Mouse (Mus musculus) liver, embryonic 12.5 days (tissue): ENCODE data around the gene Ccdc83. TPM values are rescaled to one million over a fixed set of nuclear protein-coding genes. Genes with fewer than 3 reads are reported as not detected.

Experiments
- ATAC-seq: fragments of 200-750 bp; cut with Nextera tagmentation; 2 replicates; pipeline ENCODE4 v1.8.0; 2017; ENCODE audit warnings: moderate number of reproducible peaks, mild to moderate bottlenecking, moderate library complexity
- H3K27ac ChIP-seq: fragments of 300-500 bp; sonication (generic); 2 replicates; pipeline ENCODE4 v1.5.1; 2016; ENCODE audit warnings: mild to moderate bottlenecking
- H3K27me3 ChIP-seq: fragments of 300-500 bp; sonication (generic); replicated peaks from 2 replicates; pipeline ENCODE4 v1.6.1; 2016; ENCODE audit warnings: mild to moderate bottlenecking, moderate library complexity
- H3K36me3 ChIP-seq: fragments of 300-500 bp; sonication (generic); 2 replicates; pipeline ENCODE4 v1.6.1; 2016; ENCODE audit warnings: mild to moderate bottlenecking, moderate library complexity
- H3K4me1 ChIP-seq: fragments of 300-500 bp; sonication (generic); 2 replicates; pipeline ENCODE4 v1.6.1; 2016
- H3K4me2 ChIP-seq: fragments of 300-500 bp; sonication (generic); 2 replicates; pipeline ENCODE4 v1.6.1; 2016; ENCODE audit warnings: mild to moderate bottlenecking, moderate library complexity
- H3K4me3 ChIP-seq: fragments of 300-500 bp; sonication (generic); 2 replicates; pipeline ENCODE4 v1.5.1; 2016; ENCODE audit warnings: mild to moderate bottlenecking, moderate library complexity
- H3K9ac ChIP-seq: fragments of 300-500 bp; sonication (generic); 2 replicates; pipeline ENCODE4 v1.6.1; 2016; ENCODE audit warnings: mild to moderate bottlenecking, moderate library complexity
- H3K9me3 ChIP-seq: fragments of 300-500 bp; sonication (generic); replicated peaks from 2 replicates; pipeline ENCODE4 v1.6.1; 2016; ENCODE audit warnings: mild to moderate bottlenecking, moderate library complexity
- WGBS: fragments of 180-500 bp; shearing (Covaris S2); methylation state at CpG from one replicate; pipeline ENCODE4 v1.1.7; 2016; ENCODE audit not compliant: insufficient replicate concordance; 5-methylcytosine and 5-hydroxymethylcytosine counted together
- polyA plus RNA-seq: library from polyadenylated mRNA; unstranded; fragments of >200 nt; fragmentation: Nextera tagmentation; extraction: Ambion mirVana; gene quantifications from 2 replicates; pipeline ENCODE4 v1.2.1, GENCODE M21; 2016

Ccdc83 gene
- polyA plus RNA-seq: not detected in 2 replicates

DNA sequence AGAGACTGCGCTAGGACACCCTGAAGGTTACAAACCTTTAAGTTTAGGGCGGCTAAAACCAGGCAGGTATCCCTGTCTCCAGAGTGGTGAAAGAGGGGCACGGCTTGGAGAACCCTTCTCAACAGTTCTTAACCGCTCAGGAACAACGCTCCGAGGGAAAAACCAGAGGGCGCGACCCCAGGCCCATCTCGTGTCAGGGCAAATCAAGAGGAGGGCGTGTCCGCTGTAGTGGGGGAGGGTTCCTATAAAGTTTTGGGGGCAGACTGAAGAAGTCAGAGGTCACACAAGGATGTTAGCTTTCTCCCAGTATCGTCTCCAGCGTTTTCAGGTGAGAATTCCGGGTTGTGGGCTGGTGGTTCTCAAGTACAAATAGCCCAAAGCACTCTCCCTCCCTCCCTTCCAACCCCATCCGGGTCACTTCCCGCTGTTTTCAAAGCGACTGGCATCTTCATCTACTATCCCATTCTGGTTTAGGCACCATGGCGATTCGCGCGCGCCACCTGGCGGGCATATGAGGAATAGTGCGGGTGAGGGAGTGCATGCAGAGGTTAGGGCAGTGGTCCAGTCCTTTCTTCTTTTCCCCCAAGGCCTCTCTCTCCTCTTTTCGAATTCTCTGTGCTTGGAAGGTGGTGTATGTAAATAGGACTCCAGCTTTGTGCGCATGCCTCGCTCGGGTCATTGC lies at the start of gene Ccdc83:
Gene Ccdc83 (minus strand): TSS at position 489 of the 682 bp plus-strand sequence.
- H3K4me3 ChIP-seq: peak within 1 kb of the TSS; percentile 16
- H3K4me1 ChIP-seq: peaks cover 5% of the 10 kb centered on the region; the same call in 1 of the 2 replicates
- H3K9me3 ChIP-seq: no peaks in the 10 kb centered on the region
- H3K9ac ChIP-seq: no peak within 1 kb of the TSS
- H3K27me3 ChIP-seq: no peaks in the 10 kb centered on the region
- H3K36me3 ChIP-seq: no peaks in the 10 kb centered on the region
- peak; percentile 66 for ATAC-seq
- WGBS: 6% methylated on average over 28 of the region's 28 CpGs
- peak within 1 kb of the TSS; percentile 59 for H3K4me2 ChIP-seq
- no peak within 1 kb of the TSS for H3K27ac ChIP-seq

DNA sequence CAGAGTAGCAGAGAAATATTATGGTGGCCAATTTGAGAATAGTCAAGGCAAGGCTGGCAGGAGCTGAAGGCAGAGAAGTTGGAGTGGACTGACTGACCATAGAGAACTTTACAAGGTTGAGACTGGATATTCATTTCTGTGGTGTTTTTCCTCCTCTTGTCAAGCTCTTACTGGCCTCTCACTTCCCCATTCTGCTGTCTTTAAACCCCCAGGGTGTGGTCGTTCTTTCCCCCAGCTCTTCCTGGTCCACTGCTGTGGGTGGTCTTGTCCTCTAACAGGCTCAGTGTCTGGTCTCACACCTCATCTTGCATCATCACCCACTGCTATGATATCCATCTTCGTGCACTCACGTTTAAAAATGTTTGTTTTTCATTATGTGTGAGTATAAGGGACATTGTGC lies 47.8 kb upstream of the Ccdc83 start:
- H3K9me3 ChIP-seq: no peaks in the 10 kb centered on the region
- no peaks in the 10 kb centered on the region for H3K4me1 ChIP-seq
- no peak for ATAC-seq
- no peak overlapping the region for H3K4me2 ChIP-seq
- no peak overlapping the region for H3K4me3 ChIP-seq
- no peak overlapping the region for H3K27ac ChIP-seq
- H3K27me3 ChIP-seq: no peaks in the 10 kb centered on the region
- 15% methylated on average over 3 of the region's 3 CpGs for WGBS
- no peak overlapping the region for H3K9ac ChIP-seq
- no peaks in the 10 kb centered on the region for H3K36me3 ChIP-seq

GRCm38 (mm10) chr7:90312151-90312883 lies 46.7 kb upstream of the Ccdc83 start:
- Histone ChIP-seq H3K9ac (no peak overlapping the region), H3K9me3 (no peaks in the 10 kb centered on the region), H3K36me3 (no peaks in the 10 kb centered on the region), H3K27ac (no peak overlapping the region), H3K4me3 (no peak overlapping the region), H3K4me1 (no peaks in the 10 kb centered on the region), H3K4me2 (no peak overlapping the region), H3K27me3 (no peaks in the 10 kb centered on the region)
- 41% methylated on average over 7 of the region's 7 CpGs for WGBS
- ATAC-seq: no peak

DNA sequence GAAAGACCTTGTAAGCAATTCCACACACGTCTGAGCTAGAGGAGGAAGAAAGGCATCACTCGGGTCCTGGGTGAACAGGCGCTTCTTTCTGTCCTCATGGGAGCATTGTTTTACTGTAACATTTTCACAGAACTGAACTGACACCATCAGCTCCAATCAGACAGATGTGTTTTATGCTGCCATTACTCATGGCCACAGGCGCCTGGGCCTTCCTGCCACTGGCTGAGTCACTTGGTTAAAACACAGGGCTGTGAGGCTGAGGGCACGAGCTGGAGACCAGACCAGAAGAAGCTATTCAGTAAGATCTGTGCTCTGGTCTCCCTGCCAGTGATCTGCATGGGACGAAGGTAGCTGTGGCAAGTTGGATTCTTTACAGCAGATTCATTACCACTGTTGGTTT lies 42.4 kb upstream of the Ccdc83 start:
- Histone ChIP-seq H3K36me3 (no peaks in the 10 kb centered on the region), H3K27ac (no peak overlapping the region), H3K9ac (no peak overlapping the region), H3K27me3 (peaks cover 22% of the 10 kb centered on the region), H3K4me1 (no peaks in the 10 kb centered on the region), H3K9me3 (no peaks in the 10 kb centered on the region), H3K4me2 (no peak overlapping the region), H3K4me3 (no peak overlapping the region)
- WGBS: 59% methylated on average over 6 of the region's 6 CpGs
- no peak for ATAC-seq

DNA sequence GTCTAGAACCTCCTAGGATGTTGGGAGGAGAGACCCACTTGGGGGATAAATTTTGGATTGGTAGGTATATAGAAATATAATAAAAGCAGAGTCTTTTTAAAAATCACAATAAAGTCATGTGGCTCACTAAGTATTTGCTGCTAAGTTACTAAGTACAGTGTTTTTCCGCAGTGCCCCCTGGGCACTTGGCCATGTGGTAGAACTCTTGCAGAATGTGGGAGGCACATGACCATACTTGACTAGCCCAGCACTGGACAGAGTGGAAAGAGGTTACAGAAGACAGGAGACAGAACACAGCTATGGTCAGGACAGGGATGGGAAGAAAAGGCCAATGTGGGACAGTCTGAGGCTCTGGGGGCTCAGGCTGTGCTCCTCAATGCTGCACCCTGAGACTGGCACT lies 41.4 kb upstream of the Ccdc83 start:
- Histone ChIP-seq H3K36me3 (no peaks in the 10 kb centered on the region), H3K4me1 (0 out of 2 replicates have a peak, but pooled peaks cover 7% of the 10 kb centered on the region), H3K4me3 (no peak overlapping the region), H3K9me3 (no peaks in the 10 kb centered on the region), H3K9ac (no peak overlapping the region), H3K27ac (no peak overlapping the region), H3K4me2 (no peak overlapping the region), H3K27me3 (peaks cover 33% of the 10 kb centered on the region)
- no peak for ATAC-seq
- 84% methylated on average over 1 of the region's 1 CpGs for WGBS

GRCm38 (mm10) chr7:90306079-90306478 lies 40.5 kb upstream of the Ccdc83 start:
- 41% methylated on average over 3 of the region's 3 CpGs for WGBS
- ATAC-seq: no peak
- no peaks in the 10 kb centered on the region for H3K9me3 ChIP-seq
- H3K4me1 ChIP-seq: 0 out of 2 replicates have a peak, but pooled peaks cover 7% of the 10 kb centered on the region
- H3K4me3 ChIP-seq: no peak overlapping the region
- peaks cover 40% of the 10 kb centered on the region for H3K27me3 ChIP-seq
- H3K36me3 ChIP-seq: no peaks in the 10 kb centered on the region
- no peak overlapping the region for H3K27ac ChIP-seq
- H3K9ac ChIP-seq: no peak overlapping the region
- no peak overlapping the region for H3K4me2 ChIP-seq

DNA sequence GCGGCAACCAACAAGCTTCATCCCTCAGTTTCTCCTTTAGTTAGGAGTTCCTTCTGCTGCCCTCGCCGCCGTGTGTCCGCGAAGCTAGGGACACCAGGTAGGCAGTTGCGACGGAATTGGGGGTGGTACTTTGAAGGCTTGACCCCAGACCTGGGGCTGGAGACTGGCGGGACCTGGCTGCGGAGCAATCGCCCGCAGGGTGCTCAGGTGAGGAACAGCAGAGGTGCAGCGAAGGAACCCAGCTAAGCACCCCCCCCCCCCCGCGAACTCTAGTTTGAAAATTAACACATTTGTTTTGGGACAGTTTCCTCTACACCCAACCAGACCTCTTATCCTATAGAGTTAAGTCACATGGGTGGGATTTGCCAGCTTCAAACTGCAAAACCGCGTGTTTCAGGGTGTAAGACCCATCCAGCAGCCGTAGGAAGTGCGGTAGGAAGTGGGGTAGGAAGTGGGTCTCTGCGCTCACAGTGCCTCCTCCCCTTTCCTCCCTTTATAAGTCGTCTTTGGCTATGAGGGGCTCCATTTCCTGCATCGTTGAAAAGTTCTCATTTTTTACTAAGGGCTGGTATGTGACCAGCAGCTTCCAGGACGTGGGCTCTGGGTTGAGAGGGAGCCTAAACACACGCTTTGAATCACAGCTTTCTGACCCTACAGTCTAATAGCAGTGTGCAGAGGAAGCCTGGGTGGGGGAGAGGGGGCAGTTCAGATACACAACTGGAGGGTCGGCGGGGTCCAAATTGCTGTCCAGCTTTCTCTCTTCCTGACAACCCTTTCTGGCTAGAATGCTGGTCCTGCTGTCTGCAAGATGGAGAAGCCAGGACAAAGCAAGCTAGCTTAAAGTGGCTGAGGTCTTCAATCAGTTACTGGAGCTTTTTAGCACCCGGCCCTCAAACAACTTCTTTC lies 37.3 kb upstream of the Ccdc83 start:
- WGBS: 3% methylated on average over 27 of the region's 27 CpGs
- no peaks in the 10 kb centered on the region for H3K9me3 ChIP-seq
- no peak overlapping the region for H3K27ac ChIP-seq

DNA sequence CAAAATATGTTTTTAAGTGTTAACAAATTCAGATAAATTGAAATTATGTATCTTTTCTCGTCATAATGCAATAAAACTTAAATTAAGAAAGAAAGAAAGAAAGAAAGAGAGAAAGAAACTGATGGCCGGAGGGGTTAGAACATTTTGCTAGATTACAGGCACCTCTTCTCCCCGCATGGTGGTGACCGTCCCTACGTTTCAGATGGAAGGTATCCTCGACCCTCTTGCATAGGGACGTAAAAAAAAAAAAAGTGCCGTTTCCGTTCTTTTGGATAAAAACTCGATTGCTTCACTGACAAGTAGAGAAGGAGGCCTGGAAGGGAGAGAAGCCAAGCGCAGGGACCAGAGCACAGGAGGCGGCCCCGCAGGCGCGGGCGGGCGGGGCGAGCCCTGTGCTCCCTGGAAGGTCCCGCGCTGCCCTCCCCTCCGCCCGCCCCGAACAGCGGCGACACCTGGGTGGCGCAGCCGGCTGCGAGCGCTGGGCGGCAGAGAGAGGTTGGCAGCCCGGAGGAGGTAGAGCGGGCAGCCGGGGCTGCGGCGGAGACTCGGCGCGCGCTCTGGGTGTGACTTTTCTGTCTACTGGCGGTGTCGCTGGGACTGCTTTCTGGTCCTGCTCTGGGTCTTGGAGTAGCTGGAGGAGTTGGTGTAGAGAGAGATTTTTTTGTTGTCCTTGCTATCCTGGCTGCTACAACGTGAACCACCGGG lies 36.5 kb upstream of the Ccdc83 start, which contains the start of gene Sytl2:
Gene Sytl2 (plus strand): TSS at position 311 of the 705 bp plus-strand sequence.
- no peaks in the 10 kb centered on the region for H3K36me3 ChIP-seq
- WGBS: 2% methylated on average over 41 of the region's 43 CpGs
- no peak for ATAC-seq
- H3K27ac ChIP-seq: no peak within 1 kb of the TSS
- H3K9me3 ChIP-seq: no peaks in the 10 kb centered on the region
- H3K27me3 ChIP-seq: peaks cover 55% of the 10 kb centered on the region
- no peak within 1 kb of the TSS for H3K9ac ChIP-seq
- H3K4me1 ChIP-seq: 0 out of 2 replicates have a peak, but pooled peaks cover 7% of the 10 kb centered on the region
- peak within 1 kb of the TSS; percentile 64 for H3K4me2 ChIP-seq
- H3K4me3 ChIP-seq: peak within 1 kb of the TSS; percentile 50

More for the DNA sequence above, 37.3 kb upstream of the Ccdc83 start:
- H3K36me3 ChIP-seq: no peaks in the 10 kb centered on the region
- no peak for ATAC-seq
- H3K4me3 ChIP-seq: peak overlapping the region; percentile 50
- peaks cover 55% of the 10 kb centered on the region for H3K27me3 ChIP-seq
- no peak overlapping the region for H3K9ac ChIP-seq
- peak overlapping the region; percentile 64 for H3K4me2 ChIP-seq
- 0 out of 2 replicates have a peak, but pooled peaks cover 7% of the 10 kb centered on the region for H3K4me1 ChIP-seq

DNA sequence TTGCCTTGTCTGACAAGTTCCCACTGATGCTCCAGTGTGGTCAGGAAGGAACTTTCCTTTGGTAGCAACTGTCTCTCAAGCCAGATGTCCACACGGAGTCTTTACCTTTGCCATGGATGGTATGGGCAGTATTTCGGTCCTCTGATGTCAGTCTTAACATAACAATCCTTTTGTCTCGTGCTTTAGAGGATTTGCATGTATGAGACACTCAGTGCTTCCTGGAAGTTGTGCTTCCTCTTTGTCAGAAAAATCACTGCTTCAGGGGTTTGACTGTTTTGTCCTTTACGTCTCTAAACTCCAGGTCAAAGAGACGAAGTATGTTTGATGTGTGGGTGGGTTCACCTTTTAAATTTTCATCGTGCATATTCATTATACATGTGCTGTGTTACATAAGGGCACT lies 26.3 kb upstream of the Ccdc83 start:
- no peaks in the 10 kb centered on the region for H3K36me3 ChIP-seq
- no peaks in the 10 kb centered on the region for H3K9me3 ChIP-seq
- WGBS: 63% methylated on average over 6 of the region's 6 CpGs
- no peak overlapping the region for H3K27ac ChIP-seq
- no peaks in the 10 kb centered on the region for H3K27me3 ChIP-seq
- H3K4me1 ChIP-seq: no peaks in the 10 kb centered on the region
- no peak overlapping the region for H3K4me3 ChIP-seq
- no peak for ATAC-seq
- H3K9ac ChIP-seq: no peak overlapping the region
- H3K4me2 ChIP-seq: no peak overlapping the region

DNA sequence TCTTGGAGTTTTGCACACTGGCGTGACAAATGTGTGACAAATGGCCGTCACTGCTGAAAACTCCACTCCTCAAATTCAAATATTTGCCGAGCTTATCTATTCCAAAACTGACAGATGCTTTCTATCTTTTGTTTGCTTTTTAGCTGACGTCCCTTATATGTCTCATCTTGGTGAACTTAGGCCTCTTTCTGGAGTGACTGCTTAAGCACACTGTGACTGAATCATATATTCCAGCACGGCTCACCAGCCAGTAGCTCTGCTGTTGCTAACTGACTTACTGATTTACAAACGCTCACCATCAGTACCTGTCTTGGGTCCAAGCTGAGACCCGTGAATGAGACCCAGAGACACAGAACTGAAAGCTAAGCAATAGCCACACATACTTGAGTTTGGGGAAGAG lies 19.2 kb upstream of the Ccdc83 start:
- Histone ChIP-seq H3K9ac (no peak overlapping the region), H3K4me1 (no peaks in the 10 kb centered on the region), H3K4me3 (no peak overlapping the region), H3K27ac (no peak overlapping the region), H3K27me3 (no peaks in the 10 kb centered on the region; the same call in 1 of the 2 replicates), H3K4me2 (no peak overlapping the region), H3K36me3 (no peaks in the 10 kb centered on the region), H3K9me3 (no peaks in the 10 kb centered on the region)
- whole genome bisulfite sequencing: 52% methylated on average over 7 of the region's 7 CpGs
- no peak for ATAC-seq

DNA sequence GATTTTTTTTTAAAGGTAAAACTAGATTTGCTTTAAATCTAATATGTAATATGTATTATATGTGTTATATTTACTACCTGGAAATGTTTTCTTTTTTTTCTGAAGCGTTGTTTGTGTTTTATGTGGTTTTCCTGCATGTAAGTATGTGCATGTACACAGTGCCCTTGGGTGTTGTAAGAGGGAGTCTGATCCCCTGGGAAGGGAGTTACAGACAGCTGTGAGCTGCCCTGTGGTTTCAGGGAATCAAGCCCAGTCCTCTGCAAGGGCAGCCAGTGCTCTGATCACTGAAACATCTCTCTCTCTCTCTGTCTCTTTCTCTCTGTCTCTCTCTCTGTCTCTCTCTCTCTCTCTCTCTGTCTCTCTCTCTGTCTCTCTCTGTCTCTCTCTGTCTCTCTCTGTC lies 17.2 kb upstream of the Ccdc83 start:
- no peak overlapping the region for H3K9ac ChIP-seq
- 62% methylated on average over 1 of the region's 1 CpGs for WGBS
- no peak overlapping the region for H3K4me3 ChIP-seq
- H3K27ac ChIP-seq: no peak overlapping the region
- no peaks in the 10 kb centered on the region for H3K9me3 ChIP-seq
- H3K4me2 ChIP-seq: no peak overlapping the region
- no peaks in the 10 kb centered on the region; the same call in 1 of the 2 replicates for H3K27me3 ChIP-seq
- no peak for ATAC-seq
- no peaks in the 10 kb centered on the region for H3K4me1 ChIP-seq
- no peaks in the 10 kb centered on the region for H3K36me3 ChIP-seq
